Mouse (Mus musculus) cerebellum, postnatal 4 days (tissue): Measurements from ENCODE around the gene Snapc4.

ENCODE experiments used
- DNase-seq, 2 experiments: peaks; one replicate each; pipeline ENCODE4 v3.0.0; 2022; ENCODE audit warnings: low spot score in 2 of 2, mixed read lengths in 1 of 2

Gene Snapc4

GRCm38 (mm10) chr2:26380131-26380771 lies at the start of gene Snapc4:
Gene Snapc4, minus strand, starts transcription at chr2:26380653.
- DNase-seq: peak; percentile 66 to 78

- DNase-seq: no peak
Observed at GRCm38 (mm10) chr2:26429851-26430250, 49.4 kb upstream of the Snapc4 start.

- DNase-seq: no peak
Observed at GRCm38 (mm10) chr2:26424541-26424940, 44.1 kb upstream of the Snapc4 start.

- no peak for DNase-seq
Observed at GRCm38 (mm10) chr2:26423086-26423485, 42.6 kb upstream of the Snapc4 start.

DNA sequence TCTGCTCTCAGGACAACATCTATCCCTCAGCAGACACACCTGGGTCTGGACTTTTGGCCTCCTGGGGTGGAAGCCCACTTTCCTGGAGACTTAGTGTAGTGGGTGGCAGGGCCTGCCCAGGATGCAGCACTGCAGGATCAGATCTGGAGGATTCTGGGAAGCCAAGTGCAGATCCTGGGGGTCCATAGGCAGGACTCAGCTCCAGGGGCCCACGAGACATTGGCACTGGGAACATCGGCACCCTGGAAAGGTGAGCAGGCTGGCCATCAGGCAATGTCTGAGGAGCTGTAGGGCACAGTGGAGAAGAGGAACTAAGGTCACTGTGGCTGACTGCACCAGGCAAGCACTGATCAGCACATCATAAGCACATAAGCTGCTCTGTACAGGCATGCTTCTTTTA lies 41.5 kb upstream of the Snapc4 start:
- DNase-seq: no peak

DNA sequence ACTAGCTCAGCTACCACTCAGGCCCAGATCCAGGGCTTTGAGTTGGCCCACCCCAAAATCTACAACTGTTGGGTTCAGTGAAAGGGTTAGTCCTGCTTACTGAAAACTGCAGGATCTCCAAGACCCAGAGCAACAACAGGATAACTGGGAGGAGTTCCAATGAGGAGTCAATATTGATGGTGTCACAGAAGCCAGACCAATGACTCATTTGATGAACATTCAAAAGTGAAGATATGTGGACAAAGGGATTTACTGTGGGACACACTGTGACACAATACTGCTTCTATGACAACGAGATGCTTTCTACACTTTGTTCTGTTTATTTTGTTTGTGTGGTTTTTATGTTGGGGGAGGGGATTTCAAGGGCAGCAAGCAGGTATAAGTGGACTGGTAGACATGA lies 37.7 kb upstream of the Snapc4 start:
- no peak for DNase-seq

- no peak for DNase-seq
Observed at GRCm38 (mm10) chr2:26417066-26417465, 36.6 kb upstream of the Snapc4 start.

DNA sequence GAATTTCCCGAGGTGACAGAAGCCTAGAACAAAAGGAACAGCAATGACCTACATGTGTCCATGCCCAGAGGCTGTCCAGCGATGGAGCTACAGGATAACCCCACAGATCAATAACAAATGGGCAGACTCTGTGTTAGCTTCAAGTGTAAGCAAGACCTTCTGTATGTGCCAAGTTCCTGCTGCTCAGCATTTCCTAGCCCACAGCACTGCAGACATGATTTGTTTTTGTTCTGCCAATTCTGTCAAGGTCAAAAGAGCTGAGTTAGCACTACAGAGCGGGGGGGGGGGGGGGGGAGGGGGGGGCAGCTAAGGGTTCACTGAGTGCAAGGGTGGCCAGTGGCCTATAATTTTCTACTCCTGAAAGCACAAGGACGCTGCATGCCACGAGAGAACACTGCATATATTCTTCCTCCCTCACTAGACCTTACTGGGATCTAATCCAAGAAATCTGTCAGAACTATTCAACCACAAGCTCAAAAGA lies 30.5 kb upstream of the Snapc4 start:
- DNase-seq: no peak

GRCm38 (mm10) chr2:26410091-26410490 lies 29.6 kb upstream of the Snapc4 start:
- no peak for DNase-seq

- no peak for DNase-seq
Observed at GRCm38 (mm10) chr2:26409362-26409761, 28.9 kb upstream of the Snapc4 start.

- DNase-seq: peak; percentile 99
Observed at GRCm38 (mm10) chr2:26408515-26409356, 28.3 kb upstream of the Snapc4 start, which contains the start of gene Inpp5e. Gene Inpp5e, minus strand, starts transcription at chr2:26409203.

DNA sequence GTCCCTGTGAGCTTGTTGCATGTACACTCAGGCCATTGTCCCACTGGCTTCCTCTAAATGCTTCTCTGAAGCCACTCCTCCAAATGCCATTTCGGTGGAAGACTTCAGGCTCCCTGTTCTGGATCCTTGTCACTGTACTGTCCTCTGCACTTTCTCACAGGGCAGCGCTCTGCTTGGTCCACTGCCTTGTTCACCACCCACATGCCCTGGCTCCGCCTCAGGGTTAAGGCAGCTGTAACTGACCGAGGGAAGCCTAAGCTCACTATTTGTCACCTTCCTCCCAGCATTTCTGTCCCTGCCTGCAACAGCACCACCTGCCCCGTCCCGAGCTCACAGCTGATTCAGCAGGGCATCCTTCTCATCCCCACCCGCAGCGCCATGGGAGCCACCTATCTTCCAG lies 22.9 kb upstream of the Snapc4 start:
- DNase-seq: no peak

DNA sequence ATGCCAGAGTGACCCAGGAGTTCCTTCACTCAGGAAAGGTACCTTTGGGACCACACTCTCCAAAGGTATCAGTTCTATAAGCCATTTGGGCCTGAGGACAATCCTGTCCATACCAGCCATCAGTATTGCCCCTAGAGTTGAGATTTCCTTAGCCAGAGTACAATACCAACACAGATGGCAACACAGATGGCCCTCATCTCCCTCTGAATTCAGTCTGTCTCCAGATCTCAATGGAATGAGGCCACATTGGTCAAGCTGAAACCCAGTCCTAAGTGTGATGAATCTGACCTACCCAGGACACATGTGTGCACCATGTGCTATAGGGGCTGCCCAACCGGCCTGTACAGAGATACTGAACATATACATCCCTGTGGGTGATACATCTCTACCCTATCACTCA lies 21.8 kb upstream of the Snapc4 start:
- DNase-seq: no peak

- DNase-seq: no peak
Observed at GRCm38 (mm10) chr2:26401023-26401422, 20.6 kb upstream of the Snapc4 start.

DNA sequence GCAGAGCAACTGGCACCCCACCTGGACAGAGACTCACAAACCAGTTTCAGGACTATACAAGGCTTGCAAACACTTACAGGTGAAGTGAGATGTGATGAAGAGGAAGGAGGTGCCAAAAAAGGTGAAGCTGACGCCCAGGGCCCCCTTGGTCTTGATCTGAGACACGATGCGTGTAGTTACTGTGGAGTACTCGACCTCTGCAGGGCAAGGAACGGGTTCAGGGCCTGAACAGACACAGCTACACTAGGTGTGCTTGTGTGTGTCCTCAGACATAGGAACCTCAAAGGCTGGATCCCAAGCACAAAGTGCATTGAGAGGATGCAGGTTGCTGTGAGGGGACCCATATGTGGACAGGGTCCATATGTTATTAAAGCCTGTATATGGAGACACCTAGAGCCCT lies 19.8 kb upstream of the Snapc4 start:
- DNase-seq: no peak

DNA sequence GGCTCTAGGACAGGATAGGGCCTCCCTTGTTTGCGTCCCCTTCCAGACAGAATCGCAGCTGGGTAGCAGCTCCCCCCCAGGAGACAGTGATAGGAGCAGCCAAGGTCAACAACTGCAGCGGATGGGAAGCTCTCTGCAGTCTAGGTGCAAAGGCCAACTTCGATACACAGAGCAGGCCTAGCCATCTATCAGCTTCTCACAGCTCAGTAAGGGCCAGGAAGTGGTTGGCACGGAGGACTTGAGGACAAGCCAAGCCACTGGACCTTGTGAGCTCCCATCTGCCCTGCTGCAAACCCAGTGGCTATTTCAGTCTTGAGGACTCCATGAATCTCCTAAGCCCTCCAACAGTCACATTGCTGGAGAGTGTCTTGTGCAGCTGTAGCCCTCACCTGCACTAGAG lies 19.2 kb upstream of the Snapc4 start:
- DNase-seq: no peak

DNA sequence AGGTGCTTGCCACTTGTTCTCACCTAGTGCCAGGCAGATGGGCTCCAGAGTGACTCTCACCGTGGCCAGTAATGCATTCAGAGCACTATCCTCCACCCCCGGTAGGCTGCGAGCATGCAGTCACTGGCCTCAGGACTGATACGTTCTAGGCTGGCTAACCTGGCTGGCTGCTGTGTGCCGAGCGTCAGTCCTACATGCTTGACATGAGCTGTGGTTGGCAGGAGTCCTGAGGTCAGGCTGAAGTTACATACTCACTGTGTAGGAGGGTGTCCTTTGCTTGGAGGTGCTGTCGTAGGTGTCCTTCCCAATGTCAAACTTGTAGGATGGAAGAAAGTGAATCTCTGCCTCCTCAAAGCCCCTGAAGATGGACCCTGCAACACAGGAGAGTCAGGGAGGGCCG lies 18.5 kb upstream of the Snapc4 start:
- no peak for DNase-seq

DNA sequence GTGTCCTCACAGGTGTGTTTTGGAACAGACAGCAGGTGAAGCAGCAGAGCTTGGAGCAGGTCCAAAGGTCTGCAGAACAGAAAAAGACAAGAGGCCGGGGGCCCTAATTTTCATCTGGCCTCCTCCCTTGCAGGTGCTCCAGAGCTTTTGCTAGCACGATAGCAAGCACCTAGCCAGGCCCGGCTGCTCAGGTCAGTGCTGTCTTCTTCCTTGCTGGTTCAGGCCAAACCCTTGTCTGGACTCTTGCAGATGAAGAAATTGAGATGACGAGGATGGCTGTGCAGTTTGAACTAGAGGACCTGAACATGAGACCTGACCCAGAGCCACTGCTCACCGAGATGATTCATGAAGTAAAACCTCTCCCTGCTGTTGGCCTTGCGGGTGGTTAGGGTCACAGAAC lies 11.2 kb upstream of the Snapc4 start:
- no peak for DNase-seq

DNA sequence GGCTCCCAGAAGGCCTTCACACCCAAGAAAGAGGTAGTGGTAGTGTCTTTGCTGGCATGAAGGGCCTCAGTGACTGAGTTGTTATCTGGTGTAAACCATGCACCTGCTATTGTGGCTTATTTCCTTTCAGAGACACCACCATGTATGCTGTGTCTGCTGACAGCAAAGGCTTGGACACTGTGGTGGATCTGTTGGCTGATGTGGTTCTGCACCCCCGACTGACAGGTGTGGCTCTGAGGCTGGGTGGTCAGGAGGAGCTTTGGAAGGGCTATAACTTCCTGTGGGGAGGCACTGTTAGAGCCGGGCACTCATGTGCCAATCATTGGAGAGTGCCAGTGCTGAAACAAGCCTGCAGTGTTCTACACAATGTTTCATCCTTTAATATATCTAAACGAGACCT lies 10.5 kb upstream of the Snapc4 start:
- DNase-seq: no peak

GRCm38 (mm10) chr2:26389154-26389690 lies 8.8 kb upstream of the Snapc4 start, which contains the start of the genes Entr1 and Pmpca:
Gene Entr1, minus strand, starts transcription at chr2:26389316.
Gene Pmpca, plus strand, starts transcription at chr2:26389339.
- peak; percentile 70 to 88 for DNase-seq

- DNase-seq: peak in 1 of 2 experiments; percentile 22
Observed at GRCm38 (mm10) chr2:26388682-26389153, 8.3 kb upstream of the Snapc4 start.

DNA sequence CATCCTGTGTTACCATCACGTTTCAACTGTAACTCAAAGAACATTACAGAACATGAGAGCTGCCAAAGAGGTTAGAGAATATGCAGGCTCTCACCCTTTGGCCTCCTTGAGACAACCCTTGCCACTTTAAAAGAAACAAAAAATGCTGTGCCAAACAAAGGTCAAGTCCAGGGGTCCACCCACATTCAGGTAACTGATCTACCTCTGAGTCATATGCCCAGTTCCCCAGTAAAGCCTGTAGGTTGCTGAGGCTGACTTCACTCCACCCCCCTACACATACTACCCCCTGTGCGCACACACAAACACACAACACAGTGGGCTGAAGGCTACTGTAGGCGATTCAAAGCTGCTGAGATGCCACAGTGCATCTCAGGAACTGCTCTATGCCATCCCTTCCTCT lies 7.3 kb upstream of the Snapc4 start:
- DNase-seq: no peak
